Mouse (Mus musculus) ES-Bruce4 (cell line): Measurements from ENCODE around the gene Fndc3b.

Source experiments
- CTCF ChIP-seq: IDR thresholded peaks from one replicate; pipeline ENCODE4 v1.8.1; 2011; ENCODE audit warnings: low read depth, low read length
- EP300 ChIP-seq: IDR thresholded peaks from 2 replicates; pipeline ENCODE4 v1.6.1; 2011; ENCODE audit warnings: low read depth, low read length; ENCODE audit not compliant: insufficient read depth
- POLR2A ChIP-seq: IDR thresholded peaks from one replicate; pipeline ENCODE4 v1.8.1; 2011; ENCODE audit warnings: low read length; ENCODE audit not compliant: insufficient read depth

GRCm38 (mm10) chr3:27553781-27554180, 157.3 kb downstream of the Fndc3b start:
- no peak for TF ChIP-seq CTCF
- TF ChIP-seq POLR2A, result no peak
- no peak for TF ChIP-seq EP300
